Mouse (Mus musculus) embryo, embryonic 10.5 days (tissue): ENCODE measurements around the gene Smim4.

Experiments used
- DNase-seq: peaks from one replicate; pipeline ENCODE4 v3.0.0-alpha.2; 2015; ENCODE audit warnings: low spot score

Gene Smim4

DNA sequence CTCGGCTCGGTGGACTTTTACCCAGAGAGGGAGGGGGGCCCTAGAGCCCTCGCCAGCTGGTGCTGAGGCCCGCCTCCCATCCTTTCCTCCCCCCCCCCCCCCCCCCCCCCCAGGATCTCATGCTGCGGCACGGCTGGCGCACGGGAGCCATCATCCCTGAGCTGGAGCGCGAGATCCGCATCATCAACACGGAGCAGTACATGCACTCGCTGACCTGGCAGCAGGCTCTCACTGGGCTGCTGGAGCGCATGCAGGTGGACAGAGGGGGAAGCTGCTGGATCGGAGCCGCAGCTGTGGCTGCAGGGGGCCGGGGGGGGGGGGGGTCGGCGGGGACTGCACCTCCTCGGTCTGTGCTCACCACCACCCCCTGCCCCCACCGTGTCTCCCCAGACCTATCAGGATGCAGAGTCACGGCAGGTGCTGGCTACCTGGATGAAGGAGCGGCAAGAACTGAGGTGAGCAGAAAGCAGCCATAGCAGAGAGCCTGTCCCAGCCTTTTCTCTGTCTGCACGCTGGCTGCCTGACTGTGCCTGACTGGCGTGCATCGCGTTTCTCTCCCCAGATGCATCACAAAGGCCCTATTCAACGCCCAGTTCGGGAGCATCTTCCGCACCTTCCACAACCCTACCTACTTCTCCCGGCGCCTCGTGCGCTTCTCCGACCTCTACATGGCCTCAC, 9.6 kb upstream of the Smim4 start:
- DNase-seq, result no peak

DNA sequence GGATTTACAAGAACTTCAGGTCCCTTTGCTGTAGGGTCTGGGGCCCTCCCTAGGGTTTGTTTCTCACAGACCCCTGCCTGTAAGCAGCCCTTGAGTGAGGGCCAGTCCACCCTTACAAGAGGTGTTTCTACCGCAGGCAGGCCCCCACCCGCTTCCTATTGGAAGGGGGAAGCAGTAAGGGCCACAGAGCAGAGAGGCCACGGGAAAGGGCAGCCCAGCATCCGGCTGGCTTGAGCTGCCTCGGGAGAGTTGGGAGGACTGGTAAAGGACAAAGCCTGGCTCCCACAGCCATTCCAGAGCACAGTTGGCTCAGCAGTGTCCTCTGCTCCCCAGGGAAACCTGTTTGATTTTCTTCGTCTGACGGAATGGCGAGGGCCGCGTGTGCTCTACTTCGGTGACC, 9.0 kb upstream of the Smim4 start:
- no peak for DNase-seq

DNA sequence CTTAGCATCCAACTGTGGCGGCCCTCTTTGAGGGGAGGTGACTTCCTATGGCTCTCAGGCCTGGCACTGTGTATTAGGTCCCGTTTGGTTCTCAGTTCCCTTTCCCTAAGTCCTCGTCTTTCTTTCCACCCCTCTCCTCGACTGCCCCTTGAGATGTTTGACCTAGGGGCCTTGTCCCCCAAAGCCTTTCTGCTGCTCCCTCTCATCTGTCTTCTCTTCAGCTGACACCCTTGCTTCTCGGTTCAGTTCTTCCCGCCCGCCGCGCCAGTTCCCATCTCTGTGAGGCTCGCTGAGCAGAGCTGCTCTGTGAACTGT, 8.5 kb upstream of the Smim4 start:
- DNase-seq, result no peak

DNA sequence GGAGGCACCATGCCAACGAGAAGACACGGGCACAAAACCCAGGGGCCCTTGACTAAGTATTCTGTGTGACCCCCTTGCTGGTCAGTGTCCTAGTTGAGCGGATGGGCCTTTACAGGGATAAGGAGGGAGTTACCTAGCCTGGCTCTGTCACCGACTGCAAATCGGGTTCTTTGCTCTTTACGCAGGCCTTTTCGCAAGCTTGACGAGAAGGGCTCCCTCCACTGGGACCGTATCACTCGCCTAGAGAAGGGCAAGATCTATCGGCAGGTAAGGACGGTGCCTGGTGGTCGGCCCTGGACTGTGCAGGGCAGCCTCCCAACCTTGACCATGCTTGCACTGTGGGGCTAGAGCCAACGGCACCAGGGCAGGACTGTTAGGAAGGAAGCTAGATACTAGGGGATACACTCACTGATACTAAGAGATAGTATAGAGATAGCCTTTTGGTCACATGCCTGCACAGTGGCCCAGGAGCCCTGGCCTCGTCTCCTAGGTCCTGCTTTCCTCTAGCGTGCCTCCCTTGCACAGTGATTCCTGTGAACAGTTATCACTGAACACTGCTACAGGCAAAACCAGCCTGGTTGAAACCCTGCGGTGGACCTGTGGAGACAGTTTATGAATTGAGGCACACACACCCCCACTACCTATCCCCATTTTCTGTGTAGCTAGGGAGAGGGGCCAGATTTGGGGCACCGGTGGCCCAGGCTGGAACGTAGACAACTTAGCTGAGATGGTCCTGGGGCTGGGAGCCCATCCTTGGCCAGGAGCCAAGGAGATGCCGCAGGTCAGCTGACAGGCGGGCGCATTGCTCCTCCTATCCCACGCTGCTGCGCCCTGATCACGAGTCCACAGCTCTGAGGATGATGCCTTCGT, 7.9 kb upstream of the Smim4 start:
- DNase-seq, result no peak

DNA sequence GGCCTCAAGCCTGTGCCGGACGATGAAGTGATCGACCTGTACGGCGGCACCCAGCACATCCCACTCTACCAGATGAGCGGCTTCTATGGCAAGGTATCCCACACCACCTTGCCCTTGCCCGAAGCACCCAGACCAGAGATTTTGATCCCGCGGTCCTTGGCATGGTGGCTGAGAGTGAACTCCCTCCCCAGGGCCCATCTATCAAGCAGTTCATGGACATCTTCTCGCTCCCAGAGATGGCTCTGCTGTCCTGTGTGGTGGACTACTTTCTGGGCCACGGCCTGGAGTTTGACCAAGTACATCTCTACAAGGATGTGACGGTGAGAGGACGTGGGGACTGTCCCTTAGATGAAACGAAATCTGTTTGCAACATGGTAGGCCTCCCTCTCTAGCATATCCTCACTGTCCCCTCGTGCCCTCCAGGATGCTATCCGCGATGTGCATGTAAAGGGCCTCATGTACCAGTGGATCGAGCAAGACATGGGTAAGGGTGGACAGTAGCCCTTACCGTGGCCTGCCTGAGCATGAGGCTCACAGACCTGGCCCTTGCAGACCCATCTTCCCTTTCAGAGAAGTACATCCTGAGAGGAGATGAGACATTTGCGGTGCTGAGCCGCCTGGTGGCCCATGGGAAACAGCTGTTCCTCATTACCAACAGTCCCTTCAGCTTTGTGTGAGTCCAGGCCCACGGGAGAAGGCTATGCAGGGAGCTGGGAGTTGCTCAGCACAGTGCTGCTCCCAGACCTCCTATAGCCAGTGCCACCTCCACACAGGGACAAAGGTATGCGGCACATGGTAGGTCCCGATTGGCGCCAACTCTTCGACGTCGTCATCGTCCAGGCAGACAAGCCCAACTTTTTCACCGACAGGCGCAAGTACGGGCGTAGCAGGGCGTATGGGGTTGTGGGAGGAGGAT, 7.0 kb upstream of the Smim4 start:
- DNase-seq, result no peak

DNA sequence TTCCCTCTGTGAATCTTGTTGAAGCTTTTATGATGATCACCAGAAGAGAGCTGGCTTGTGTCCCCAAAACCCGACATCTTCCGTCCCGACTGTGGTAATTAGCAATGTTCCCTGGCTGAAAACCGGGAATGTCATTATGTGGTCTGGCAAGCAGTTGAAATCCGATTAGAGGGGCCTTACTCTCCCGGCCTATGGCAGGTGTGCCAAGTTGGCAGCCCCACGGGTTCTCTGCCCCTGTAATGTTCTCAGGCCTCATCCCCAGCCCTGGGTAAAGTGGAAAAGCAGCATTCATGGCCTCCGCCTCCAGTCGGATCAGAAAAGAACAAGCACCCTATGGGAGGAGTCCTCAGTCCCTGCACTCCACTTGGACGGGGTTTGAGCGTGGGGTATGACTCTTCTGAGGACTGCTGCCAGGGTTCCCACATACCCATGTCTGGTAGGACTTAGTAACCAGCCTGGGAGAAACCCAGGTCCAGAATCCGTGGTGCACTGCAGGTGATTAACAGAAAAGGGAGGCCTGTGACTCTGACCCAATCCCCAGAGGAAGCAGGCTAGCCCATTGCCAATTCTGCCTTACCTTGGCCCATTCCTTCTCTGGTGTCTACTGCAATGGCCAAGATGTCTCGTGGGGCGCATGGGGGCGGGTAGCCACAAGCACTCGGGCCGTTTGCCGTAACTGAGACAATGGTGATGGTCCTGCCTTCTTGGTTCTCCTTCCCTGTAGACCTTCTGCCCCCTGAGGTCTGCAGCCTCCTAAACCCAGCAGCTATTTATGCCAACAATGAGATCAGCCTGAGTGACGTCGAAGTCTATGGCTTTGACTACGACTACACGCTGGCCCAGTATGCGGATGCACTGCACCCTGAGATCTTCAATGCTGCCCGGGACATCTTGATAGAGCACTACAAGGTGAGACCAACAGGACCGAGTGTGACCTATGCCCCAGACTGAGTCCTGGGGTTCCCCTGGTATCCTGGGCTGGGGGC, 5.6 kb upstream of the Smim4 start:
- DNase-seq, result no peak

DNA sequence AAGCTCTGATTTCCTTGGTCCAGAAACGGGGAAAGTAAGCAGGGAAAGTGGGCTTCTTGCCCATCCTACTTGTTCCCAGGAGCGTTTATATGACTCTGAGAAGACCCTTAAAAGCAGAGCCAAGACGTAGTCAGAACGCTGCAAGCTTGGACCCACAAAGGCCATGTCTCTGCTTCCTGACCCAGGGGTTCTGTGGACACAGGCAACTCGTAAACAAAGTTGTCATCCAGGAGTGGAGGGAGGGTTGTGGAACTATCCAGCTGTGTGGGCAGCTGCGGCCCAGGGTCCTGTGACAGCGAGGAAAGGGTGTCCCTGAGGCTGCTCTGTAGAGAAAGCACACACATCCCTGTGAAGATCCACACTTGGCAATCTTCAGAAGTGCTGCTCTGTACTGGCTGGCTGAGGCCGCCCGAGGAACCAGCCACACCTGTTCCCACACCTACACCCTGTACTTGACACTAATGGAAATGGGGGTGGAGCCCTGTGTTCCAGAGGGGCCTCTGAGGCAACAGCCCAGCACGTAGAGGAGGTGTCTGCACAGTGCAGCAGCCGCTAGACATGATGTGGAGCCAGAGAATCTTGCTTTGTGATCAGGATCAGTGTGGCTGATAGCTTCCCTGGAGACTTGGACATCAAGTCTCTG, 4.4 kb upstream of the Smim4 start:
- no peak for DNase-seq

DNA sequence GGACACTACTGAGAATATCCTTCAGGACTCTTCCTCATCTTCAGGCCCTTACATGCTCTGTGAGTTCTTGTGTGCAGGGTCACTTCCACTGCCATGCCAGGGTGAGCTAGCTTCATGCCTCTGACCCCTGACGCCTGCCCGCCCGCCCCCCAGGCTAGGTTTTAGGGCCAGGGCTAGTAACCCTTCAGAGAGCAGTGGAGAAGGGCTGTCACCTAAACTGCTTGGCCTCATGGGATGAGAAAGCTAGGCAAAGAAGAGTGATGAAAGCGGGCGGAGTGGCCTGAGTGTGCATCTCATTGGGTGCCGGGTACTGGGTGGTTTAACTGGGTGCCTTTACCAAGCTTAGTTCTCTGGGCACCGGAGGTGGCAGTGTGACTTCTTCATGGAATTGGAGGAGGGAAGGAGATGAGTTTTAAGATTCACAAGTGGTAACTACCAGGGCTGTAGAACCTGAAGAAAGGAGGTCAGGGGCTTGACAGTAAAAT, 3.8 kb upstream of the Smim4 start:
- no peak for DNase-seq

DNA sequence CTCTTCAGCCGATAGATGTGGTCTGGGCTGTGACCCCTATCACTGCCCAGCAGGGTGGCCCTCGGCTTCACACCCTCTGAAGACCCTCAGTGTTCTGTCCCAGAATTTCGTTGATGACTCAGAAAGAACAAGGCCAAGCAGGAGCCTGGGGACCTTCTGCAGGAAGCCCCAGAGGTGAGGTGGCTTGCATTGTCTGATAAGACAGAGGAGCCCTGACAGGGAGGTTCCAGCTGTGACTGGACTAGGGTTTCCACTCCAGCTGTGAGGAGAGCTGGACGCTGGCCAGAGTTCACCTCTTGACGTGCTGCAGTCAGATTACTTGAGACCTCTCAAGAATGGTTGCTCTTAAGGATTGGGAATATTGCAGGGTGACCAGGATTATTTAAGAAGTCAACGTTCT, 3.3 kb upstream of the Smim4 start:
- peak; percentile 53 for DNase-seq

DNA sequence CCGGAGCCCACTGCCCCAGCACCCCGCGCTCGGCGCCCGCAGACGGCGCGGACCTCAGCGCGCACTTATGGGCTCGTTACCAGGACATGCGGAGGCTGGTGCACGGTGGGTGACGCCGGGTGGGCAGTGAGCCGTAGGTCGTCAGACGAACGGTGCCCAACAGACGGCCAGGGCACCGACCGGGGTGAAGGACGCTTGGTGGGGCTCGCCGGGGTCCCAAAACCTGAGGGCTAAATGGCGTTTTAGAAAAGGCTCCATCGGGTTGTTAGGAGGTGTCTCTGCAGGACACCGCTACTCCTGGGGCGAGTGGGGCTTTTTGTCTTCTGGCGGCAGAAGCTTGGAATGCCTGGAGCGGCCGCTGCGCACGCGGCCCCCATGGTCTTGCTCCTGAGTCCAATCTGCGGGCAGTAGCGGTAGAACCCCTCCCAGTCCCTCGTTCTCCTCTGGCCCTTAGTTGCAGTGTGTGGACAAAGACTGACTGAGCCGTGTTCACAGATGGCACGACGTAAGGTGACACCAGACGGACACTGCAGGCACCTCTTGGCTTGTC, 2.6 kb upstream of the Smim4 start:
- DNase-seq, result peak; percentile 61

DNA sequence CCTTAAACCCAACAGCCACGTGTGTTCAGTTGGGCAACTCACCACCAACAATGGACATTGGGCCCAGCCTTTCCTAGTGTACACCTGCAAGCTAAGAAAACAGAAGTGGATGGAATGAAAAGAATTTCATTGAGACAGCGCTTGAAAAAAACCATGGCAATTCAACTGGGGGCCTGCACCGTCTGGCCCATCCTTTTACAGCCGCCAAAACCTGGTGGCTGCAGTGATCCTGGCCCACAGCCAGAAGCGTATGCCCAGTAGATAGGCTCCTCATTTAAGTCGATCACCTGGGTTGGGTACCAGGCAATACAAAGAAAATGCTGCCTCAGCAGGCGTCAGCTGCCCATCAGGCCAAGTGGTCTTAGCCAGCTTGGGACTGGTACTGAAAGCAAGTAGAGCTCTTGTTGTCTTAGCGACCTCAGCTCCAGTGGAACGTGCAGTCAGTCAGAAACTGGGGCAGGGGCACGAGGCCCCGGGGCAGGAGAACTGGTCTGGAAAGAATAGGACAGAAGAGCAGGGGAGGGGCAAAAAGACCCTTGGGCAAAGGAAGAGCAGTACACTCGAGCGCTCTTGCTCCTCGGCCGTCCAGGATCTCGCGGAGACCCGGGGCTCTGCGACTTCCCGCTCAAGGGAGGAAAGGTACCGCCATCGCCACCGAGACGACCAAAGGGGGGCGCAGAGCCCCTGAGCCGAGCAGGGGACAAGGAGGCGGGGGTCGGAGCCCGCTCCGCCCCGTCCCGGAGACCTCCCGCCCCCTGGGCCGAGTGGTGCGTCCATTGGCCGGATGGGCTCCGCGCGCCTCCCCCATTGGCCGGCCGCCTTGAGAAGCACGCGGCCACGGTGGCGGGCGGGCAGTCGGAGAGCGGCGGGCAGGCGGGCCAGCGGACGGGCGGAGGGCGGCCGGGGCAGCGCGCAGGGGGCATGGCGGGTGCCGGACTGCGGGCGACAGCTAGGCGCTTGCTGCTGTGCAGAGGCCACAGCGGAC, 1.8 kb upstream of the Smim4 start, which contains the start of gene Nt5dc2:
Gene Nt5dc2, plus strand, starts transcription at position 818 of the 985 bp plus-strand sequence.
- DNase-seq, result peak; percentile 97

DNA sequence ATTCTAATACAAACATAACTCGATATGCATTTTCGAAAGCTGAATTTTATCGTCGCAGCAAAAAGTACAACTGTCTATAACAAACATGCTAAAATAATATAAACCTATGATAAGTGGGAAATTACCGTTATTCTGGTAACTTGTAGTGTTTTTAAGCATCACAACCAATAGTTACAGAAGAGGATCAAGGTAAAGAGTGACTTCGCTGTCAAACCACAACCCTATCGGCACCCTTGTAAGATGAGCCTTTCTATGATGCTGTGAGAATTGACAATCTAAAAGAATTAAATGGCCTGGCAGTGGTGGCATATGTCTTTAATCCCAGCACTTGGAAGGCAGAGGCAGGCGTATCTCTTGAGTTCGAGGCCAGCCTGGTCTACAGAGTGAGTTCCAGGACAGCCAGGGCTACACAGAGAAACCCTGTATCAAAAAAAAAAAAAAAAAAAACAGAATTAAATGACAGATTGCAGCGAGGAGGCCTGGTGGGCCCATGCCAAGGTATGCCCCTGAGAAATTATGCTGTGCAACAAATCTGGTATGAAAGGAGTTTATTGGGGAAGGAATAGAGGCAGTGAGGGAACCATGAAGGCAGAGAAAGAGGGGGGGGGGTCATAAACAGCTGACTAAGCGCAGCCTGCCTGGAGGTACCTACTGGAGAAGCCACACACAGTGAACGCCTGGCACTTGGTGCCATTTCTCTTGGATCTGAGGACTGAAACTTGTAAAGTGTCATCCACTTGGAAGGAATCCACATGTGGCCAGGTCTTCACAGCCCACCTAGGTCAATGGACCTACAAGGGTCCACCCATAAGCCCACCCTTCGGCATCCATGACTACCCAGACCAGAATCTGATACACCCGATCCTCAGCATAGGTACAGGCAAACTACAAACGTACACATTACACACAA, 825 bp upstream of the Smim4 start:
- DNase-seq, result peak; percentile 29

DNA sequence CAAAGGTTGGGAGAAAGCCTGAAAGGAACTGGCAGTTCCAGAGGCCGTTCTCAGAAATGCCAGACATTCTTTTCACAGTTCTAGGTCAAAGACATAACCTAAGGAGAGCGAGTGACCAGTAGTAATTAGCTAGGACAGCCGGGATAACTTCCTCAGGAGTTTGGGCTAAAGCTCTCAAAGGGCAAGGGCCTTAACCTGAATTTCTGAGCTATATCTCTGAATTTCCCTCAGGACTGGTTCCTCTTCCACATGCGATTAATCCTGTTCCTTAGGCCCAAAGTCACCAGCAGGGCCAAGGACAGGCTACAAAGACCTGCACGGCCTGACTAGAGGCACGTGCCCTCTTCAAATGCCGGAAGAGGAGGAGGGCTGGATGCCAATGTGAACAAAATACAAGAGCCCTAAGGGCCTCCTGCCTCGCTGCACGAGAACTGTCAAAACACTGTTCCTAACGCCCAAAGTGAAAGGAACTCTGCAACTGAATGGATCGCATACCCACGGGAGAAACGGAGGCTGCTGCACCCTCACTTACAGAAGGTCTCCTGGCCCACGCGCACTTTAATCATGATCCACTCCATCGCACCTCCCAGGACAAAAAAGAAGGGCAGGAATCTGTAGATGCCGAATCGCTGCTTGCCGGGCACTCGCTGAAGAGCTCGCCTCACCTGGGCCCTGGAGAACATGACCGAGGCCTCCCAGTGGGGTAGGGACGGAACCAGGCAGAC, 493 bp downstream of the Smim4 start:
- DNase-seq, result peak; percentile 69

DNA sequence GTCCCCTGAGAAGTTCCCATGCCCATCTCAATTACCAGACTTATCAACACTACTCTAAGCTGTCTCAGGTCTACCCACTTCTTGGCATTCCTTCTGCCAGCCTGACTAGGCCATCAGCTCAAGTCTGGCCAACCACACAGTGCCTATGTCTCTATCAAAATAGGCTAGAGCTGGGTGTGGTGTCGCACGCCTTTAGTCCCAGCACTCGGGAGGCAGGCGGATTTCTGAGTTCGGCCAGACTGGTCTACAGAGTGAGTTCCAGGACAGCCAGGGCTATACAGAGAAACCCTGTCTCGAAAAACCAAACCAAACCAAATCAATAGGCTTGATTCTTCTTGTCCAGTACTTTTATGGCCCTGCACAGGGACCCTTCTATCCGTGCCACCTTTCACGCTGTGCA, 1.9 kb downstream of the Smim4 start:
- no peak for DNase-seq

DNA sequence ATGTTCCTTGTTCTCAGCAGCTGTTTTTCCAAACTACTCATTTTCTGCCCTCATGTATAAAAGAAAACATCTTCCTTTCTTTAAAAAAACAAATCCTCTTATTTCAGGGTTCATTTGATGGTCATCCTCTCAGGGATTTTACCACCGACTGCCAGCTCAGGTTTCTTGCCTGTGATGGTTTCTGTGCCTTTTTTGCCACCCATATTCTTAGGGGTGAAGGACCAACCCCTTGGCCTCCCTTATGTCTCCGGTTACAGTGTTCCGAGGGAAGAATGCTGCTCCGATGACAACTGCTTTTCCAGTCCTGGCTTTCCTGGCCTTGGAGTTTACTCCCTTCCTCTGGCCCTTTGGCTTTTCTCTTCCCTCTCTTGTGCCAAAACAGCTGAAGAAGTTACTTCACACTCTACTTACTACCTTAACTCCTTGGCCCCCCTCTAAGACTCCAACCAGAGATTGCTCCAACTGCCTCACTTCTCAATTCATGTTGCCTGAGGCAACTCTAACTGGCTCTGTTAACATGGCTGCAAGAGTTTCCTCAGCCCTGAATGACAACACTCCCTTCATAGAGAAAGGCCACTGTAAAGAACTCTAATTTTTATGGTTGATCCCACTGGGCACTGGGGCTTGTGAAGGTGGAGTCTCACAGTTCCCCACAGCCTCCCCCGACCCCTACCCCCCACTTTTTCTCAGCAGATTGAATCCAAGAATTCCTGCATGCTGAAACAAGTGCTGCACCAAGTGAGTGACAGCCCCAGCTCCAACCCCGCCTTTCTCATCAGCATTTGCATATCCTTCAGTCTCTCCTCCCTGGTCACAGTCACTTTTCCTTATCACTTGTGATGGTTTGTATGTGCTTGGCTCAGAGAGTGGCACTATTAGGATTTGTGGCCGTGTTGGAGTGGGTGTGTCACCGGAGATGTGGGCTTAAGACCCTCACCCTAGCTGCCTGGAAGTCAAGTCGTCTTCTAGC, 3.4 kb downstream of the Smim4 start:
- DNase-seq, result peak; percentile 38

DNA sequence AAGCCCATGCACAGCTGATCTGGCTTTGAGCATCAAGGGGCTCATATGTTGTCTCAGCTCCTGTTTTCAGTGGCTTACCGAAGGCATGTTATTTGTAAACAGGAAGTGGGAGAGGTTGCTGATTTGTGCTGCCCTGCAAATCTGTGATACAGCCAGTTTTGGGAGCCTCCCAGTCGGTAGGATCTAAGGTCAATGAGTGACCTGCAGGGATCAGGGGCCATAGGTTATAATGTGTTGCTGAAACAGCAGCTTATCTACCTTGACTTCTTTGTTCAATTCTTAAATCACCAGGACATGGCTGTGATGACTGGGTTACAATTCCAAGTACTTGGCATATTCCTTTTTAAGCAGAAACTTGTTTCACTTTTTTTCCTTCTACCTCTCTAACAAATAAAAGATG, 13.2 kb downstream of the Smim4 start:
- DNase-seq, result no peak
